ENCODE assay signal across 31 mouse cellular contexts in genomic region chr7:66949006-66949405, GRCm38 (mm10).
"Had no signal": no experiment of that assay in that cellular context is flagged by ENCODE, and none has a peak within 500 bp of the region (broad histone marks: within the 10 kb centered on the region; RNA-seq: fewer than 3 reads in every experiment).

No protein-coding gene starts in this region.

- H3K4me2 ChIP-seq: limb, embryonic 12.5 days; limb, embryonic 13.5 days; limb, embryonic 15.5 days; liver, embryonic 11.5 days; liver, embryonic 12.5 days; liver, embryonic 13.5 days; liver, embryonic 15.5 days; lung, embryonic 14.5 days; lung, embryonic 15.5 days; midbrain, embryonic 11.5 days; midbrain, embryonic 12.5 days; midbrain, embryonic 13.5 days; midbrain, embryonic 15.5 days had no signal

- ATAC-seq: liver, embryonic 12.5 days; liver, postnatal 0 days; lung, postnatal 0 days; midbrain, embryonic 13.5 days; midbrain, embryonic 15.5 days; midbrain, embryonic 16.5 days had no signal

- H3K9me3 ChIP-seq: limb, embryonic 10.5 days; limb, embryonic 12.5 days; limb, embryonic 13.5 days; limb, embryonic 15.5 days; liver, embryonic 12.5 days; liver, embryonic 13.5 days; liver, embryonic 15.5 days; lung, embryonic 15.5 days; megakaryocyte, embryonic 14.5 days; midbrain, embryonic 10.5 days; midbrain, embryonic 12.5 days; midbrain, embryonic 13.5 days; midbrain, embryonic 15.5 days had no signal

- H3K9ac ChIP-seq: limb, embryonic 12.5 days; limb, embryonic 13.5 days; limb, embryonic 15.5 days; liver, embryonic 12.5 days; liver, embryonic 13.5 days; liver, embryonic 14.5 days; liver, embryonic 15.5 days; liver, postnatal 0 days; lung, embryonic 14.5 days; lung, embryonic 15.5 days; midbrain, embryonic 12.5 days; midbrain, embryonic 13.5 days; midbrain, embryonic 15.5 days had no signal

- H3K27me3 ChIP-seq: limb, embryonic 12.5 days; limb, embryonic 13.5 days; limb, embryonic 15.5 days; liver, embryonic 12.5 days; liver, embryonic 13.5 days; liver, embryonic 15.5 days; lung, embryonic 15.5 days; megakaryocyte, embryonic 14.5 days; midbrain, embryonic 12.5 days; midbrain, embryonic 13.5 days; midbrain, embryonic 15.5 days had no signal

- H3K4me3 ChIP-seq: limb, embryonic 10.5 days; limb, embryonic 12.5 days; limb, embryonic 13.5 days; limb, embryonic 15.5 days; liver, embryonic 12.5 days; liver, embryonic 13.5 days; liver, embryonic 15.5 days; lung, embryonic 15.5 days; megakaryocyte, embryonic 14.5 days; midbrain, embryonic 10.5 days; midbrain, embryonic 12.5 days; midbrain, embryonic 13.5 days; midbrain, embryonic 15.5 days; myocyte had no signal

- H3K27ac ChIP-seq: limb, embryonic 10.5 days; limb, embryonic 12.5 days; limb, embryonic 13.5 days; limb, embryonic 15.5 days; liver, embryonic 12.5 days; liver, embryonic 13.5 days; liver, embryonic 14.5 days; liver, embryonic 15.5 days; lung, embryonic 15.5 days; macrophage; midbrain, embryonic 10.5 days; midbrain, embryonic 12.5 days; midbrain, embryonic 13.5 days; midbrain, embryonic 15.5 days had no signal

- DNase-seq: left cerebral cortex, postnatal 4 days; liver; liver, embryonic 13.5 days; liver, postnatal 0 days; lung, adult 18-20 months; lung, adult 2 months; lung, embryonic 14.5 days; lung, postnatal 10 days; lung, postnatal 14 days; lung, postnatal 36 days; lung, postnatal 4 days; midbrain, embryonic 14.5 days had no signal

- H3K4me1 ChIP-seq: liver, embryonic 12.5 days; liver, embryonic 13.5 days; liver, embryonic 15.5 days; lung, embryonic 15.5 days; megakaryocyte, embryonic 14.5 days; midbrain, embryonic 12.5 days; midbrain, embryonic 13.5 days; midbrain, embryonic 15.5 days had no signal

- H3K36me3 ChIP-seq: limb, embryonic 10.5 days; limb, embryonic 12.5 days; limb, embryonic 13.5 days; limb, embryonic 15.5 days; liver, embryonic 12.5 days; liver, embryonic 13.5 days; liver, embryonic 15.5 days; lung, embryonic 15.5 days; midbrain, embryonic 10.5 days; midbrain, embryonic 12.5 days; midbrain, embryonic 13.5 days; midbrain, embryonic 15.5 days had no signal
